Mouse (Mus musculus) heart, postnatal 36 days (tissue): Measurements from ENCODE around the gene Acbd4. TPM values are rescaled to one million over a fixed set of nuclear protein-coding genes. Genes with fewer than 3 reads are reported as not detected.

Experiments
- DNase-seq, 2 experiments: peaks; one replicate each; pipeline ENCODE4 v3.0.0; 2021 to 2022
- intact Hi-C: fragments of 180-260 bp; cut with DNase I; formaldehyde crosslinking; loops from one replicate; pipeline ENCODE4 v1.15.1; 2025
- total RNA-seq, 2 experiments: library from RNA; stranded (reverse); gene quantifications; 2 replicates each; pipeline ENCODE4 v1.2.3; 2021

Gene Acbd4
- 10 to 100 TPM; 37.4 to 41.4 TPM for total RNA-seq

- intact Hi-C loops, result no loop called here
- peak; percentile 89 to 90 for DNase-seq
These were observed at the start of gene Acbd4, which contains the start of gene Plcd3 for GRCm38 (mm10) chr11:103101481-103101865. Gene Acbd4 (plus strand): TSS chr11:103101682. Gene Plcd3 (minus strand): TSS chr11:103101658.

GRCm38 (mm10) chr11:103052078-103052477, 49.4 kb upstream of the Acbd4 start:
- intact Hi-C loops, result loop anchor here (2.0 kb wide), 1 partner anchor 151 kb away; the partner anchor contains the start of gene Gfap
- no peak for DNase-seq

GRCm38 (mm10) chr11:103053191-103054076, 48.0 kb upstream of the Acbd4 start:
- intact Hi-C loops, result loop anchor here (2.0 kb wide), 2 partner anchors 57 to 153 kb away; partner anchors contain the start of gene Gfap
- DNase-seq, result no peak

GRCm38 (mm10) chr11:103054798-103055197, 46.7 kb upstream of the Acbd4 start:
- DNase-seq, result peak; percentile 78 to 79
- intact Hi-C loops, result loop anchor here (2.0 to 5.0 kb wide), 2 partner anchors 58 to 103 kb away; no protein-coding TSS in a partner anchor

- no peak for DNase-seq
- intact Hi-C loops, result loop anchor here (5.0 kb wide), 1 partner anchor 101 kb away; no protein-coding TSS in a partner anchor
These were observed 44.8 kb upstream of the Acbd4 start for GRCm38 (mm10) chr11:103056636-103057035.

- intact Hi-C loops, result loop anchor here (5.0 kb wide), 1 partner anchor 99 kb away; no protein-coding TSS in a partner anchor
- no peak for DNase-seq
These were observed 42.9 kb upstream of the Acbd4 start for GRCm38 (mm10) chr11:103058499-103059085.

- intact Hi-C loops, result no loop called here
- no peak for DNase-seq
These were observed 35.1 kb upstream of the Acbd4 start for GRCm38 (mm10) chr11:103066191-103067050.

GRCm38 (mm10) chr11:103067051-103067361, 34.5 kb upstream of the Acbd4 start:
- no peak for DNase-seq
- intact Hi-C loops, result no loop called here

GRCm38 (mm10) chr11:103067457-103068001, 34.0 kb upstream of the Acbd4 start:
- intact Hi-C loops, result no loop called here
- peak; percentile 67 to 72 for DNase-seq

- DNase-seq, result no peak
- intact Hi-C loops, result no loop called here
These were observed 33.2 kb upstream of the Acbd4 start for GRCm38 (mm10) chr11:103068272-103068671.

GRCm38 (mm10) chr11:103068884-103069283, 32.6 kb upstream of the Acbd4 start:
- no peak for DNase-seq
- intact Hi-C loops, result no loop called here

GRCm38 (mm10) chr11:103069731-103070130, 31.8 kb upstream of the Acbd4 start:
- no peak for DNase-seq
- intact Hi-C loops, result no loop called here

- no peak for DNase-seq
- intact Hi-C loops, result no loop called here
These were observed 31.1 kb upstream of the Acbd4 start for GRCm38 (mm10) chr11:103070322-103070880.

- intact Hi-C loops, result no loop called here
- DNase-seq, result no peak
These were observed 27.8 kb upstream of the Acbd4 start for GRCm38 (mm10) chr11:103073671-103074070.

- DNase-seq, result no peak
- intact Hi-C loops, result no loop called here
These were observed 27.3 kb upstream of the Acbd4 start for GRCm38 (mm10) chr11:103074121-103074650.

GRCm38 (mm10) chr11:103074796-103075323, 26.6 kb upstream of the Acbd4 start:
- intact Hi-C loops, result no loop called here
- no peak for DNase-seq

GRCm38 (mm10) chr11:103076010-103076409, 25.5 kb upstream of the Acbd4 start:
- DNase-seq, result peak in 1 of 2 experiments; percentile 57
- intact Hi-C loops, result no loop called here

GRCm38 (mm10) chr11:103076581-103076980, 24.9 kb upstream of the Acbd4 start:
- intact Hi-C loops, result no loop called here
- no peak for DNase-seq

- intact Hi-C loops, result no loop called here
- DNase-seq, result no peak
These were observed 23.4 kb upstream of the Acbd4 start for GRCm38 (mm10) chr11:103078131-103078530.
